Mouse (Mus musculus) spleen, postnatal 14 days (tissue): Measurements from ENCODE around the gene Cmklr1.

Source experiments
- DNase-seq, 2 experiments: peaks; one replicate each; pipeline ENCODE4 v3.0.0; 2021 to 2022; ENCODE audit warnings: low spot score in 2 of 2

Cmklr1 gene

DNA sequence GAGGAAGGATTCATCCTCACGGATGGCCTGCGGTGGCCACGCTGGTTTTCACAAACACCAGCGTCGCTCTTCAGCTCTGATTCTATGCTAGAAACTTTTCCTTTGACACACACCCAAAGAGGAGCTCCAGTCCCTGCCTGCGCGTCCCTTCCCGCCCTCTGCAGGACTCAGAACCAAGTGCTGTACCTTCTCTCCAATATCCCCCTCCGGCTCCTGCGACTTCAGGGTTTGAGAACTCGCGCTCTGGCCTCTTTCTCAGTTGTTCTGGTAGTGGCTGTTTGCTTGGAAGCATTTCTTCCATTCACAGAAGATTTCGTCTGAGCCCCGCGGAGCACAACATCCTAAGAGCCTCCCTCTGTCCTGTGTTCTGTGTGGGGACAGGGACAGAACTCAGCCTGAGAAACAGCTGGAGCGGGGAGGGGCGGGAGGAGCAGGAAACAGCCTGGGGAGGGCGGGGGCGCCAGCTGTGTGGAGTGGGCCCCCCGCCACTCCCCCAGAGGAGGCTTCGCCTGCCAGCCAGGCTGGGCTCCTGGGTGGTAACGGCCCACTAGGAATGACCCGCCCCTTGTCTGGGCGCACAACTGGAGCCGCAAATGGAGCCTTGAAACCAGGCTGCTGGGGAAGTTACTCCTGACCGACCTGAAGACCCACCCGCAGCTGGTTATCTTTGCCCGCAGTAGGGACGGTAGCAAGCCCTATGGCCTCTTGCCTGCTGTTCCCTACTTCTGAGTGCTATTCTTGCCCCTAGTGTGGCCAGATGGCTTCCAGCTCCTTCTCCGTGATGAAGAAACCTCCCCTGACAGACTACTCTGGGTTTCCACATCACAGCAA is at the start of gene Cmklr1:
Gene Cmklr1, minus strand, starts transcription at position 392 of the 831 bp plus-strand sequence.
- DNase-seq, result no peak

- DNase-seq, result no peak
Observed at GRCm38 (mm10) chr5:113694415-113694814, 44.2 kb upstream of the Cmklr1 start.

GRCm38 (mm10) chr5:113694000-113694399 is 43.8 kb upstream of the Cmklr1 start:
- no peak for DNase-seq

- no peak for DNase-seq
Observed at GRCm38 (mm10) chr5:113693196-113693755, 43.0 kb upstream of the Cmklr1 start.

- no peak for DNase-seq
Observed at GRCm38 (mm10) chr5:113690866-113691265, 40.6 kb upstream of the Cmklr1 start.

DNA sequence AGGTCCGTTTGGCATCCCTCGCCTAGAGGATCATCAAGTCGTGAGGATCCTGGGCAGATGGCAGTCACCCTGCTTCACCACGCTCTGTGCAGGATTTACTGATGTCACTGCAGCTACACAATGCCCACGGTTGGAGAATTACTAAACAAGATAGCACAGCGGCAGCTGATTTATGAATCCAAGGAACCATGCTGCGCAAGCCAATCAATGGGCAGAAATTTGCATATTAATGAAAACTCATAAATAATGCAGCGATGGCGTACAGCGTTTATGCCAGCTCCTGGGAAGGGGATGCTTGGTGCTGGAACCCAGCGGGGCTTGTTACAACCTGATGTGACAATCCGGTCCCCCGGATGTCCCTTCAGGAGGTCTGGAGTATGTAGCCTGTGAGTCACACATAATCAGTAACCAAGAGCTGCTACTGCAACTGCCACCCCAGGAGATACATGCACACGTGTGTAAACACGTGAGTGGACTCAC is 39.9 kb upstream of the Cmklr1 start:
- no peak for DNase-seq

GRCm38 (mm10) chr5:113687514-113687913 is 37.3 kb upstream of the Cmklr1 start:
- no peak for DNase-seq

DNA sequence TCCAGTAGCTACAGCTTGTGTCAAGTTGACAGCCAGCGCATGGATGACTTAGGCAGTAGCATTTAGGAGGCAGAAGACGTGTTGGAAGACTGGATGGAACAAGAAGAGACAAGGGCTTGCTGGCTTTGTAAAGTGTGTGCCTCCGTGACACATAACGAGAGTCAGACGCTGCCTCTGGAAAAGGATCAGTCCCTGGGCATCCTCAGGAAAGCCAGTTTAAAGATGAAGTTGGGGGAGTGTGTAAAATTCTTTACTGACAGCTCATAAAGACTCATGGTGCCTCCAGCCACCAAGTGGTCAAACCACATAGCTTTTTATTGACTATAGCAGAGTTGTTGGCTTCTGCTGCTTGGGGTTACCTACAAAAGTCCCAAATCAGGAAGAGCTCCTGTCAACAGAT is 35.2 kb upstream of the Cmklr1 start:
- DNase-seq, result no peak

DNA sequence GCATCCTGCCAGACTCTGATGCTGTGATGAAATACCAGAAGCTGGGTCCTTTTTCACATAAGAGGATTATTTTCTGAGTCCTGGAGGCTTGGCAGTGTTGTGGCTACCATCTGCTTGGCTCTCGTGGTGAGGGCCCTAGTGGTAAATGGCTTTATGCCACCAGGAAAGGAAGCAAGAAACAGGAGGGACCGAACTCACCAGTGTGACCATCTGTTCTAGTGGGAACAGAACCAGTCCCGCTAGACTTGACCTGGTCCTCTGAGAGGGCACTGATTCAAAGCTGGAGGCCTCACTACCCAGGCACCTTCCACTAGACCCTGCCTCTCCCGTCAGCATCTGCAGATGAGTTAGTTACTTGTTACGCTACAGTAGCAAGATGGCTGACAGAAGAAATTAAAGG is 33.0 kb upstream of the Cmklr1 start:
- no peak for DNase-seq

DNA sequence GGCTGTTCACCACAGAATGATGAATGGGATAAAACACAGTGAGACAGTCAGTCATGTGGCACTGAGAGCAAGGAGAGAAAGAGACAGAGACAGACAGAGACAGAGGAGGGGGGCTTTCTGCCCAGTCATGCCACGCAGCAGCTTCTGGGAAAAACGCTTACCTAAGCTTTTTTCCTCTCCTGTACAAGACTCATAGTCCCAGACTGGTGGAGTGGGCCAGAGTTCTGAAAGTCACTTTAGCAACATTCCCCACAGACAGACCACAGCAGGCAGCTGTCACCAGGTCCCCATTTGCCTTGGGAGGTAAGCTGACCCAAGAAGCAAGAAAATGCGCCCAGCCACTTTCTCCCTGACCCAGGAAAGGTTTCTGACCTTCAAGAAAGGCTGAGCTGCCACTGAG is 32.2 kb upstream of the Cmklr1 start:
- DNase-seq, result no peak

- no peak for DNase-seq
Observed at GRCm38 (mm10) chr5:113681219-113681618, 31.0 kb upstream of the Cmklr1 start.

DNA sequence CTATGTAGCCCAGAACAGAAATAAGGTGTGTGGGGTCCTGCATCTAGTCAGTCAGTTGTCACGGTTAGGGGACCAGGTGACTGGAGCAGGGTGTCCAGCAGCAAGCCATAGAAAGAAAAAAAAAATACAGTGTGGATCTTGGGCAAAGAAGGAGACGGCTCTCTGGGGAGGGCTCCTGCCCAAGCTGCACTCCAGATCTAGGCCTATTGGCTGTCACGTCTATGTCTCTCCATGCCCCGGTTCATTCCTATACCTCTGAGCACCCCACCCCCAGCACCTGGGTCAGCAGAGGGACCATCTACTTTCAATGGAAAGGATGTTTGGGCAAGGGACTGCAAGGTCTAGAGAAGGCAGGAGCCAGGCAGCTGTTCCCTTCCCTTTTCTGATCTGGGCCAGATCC is 29.3 kb upstream of the Cmklr1 start:
- DNase-seq, result no peak

DNA sequence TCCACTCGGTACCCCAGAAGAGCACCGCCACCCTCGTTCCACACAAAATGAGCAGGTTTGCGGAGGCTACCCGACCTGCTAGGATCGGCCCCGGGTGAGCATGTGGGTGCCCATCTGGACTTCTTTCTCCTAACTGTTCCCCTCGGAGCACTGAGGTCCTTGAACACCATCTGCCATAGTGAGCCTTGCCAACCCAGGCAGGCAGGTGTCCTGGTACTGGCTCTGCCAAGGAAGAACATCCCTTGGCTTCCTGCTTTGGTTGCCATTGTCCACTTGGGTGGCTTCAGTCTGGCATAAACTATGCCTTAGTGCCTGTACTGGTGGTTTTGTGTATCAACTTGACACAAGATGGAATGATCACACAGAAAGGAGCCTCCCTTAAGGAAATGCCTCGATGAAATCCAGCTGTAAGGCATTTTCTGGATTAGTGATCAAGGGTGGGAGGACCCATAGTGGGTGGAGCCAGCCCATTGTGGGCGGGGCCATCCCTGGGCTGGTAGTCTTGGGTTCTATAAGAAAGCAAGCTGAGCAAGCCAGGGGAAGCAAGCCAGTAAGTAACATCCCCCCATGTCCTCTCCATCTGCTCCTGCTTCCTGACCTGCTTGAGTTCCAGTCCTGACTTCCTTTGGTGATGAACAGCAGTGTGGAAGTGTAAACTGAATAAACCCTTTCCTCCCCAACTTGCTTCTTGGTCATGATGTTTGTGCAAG is 28.7 kb upstream of the Cmklr1 start:
- DNase-seq, result no peak

- no peak for DNase-seq
Observed at GRCm38 (mm10) chr5:113677541-113677940, 27.3 kb upstream of the Cmklr1 start.

- DNase-seq, result no peak
Observed at GRCm38 (mm10) chr5:113674851-113675250, 24.6 kb upstream of the Cmklr1 start.

GRCm38 (mm10) chr5:113672456-113672855 is 22.2 kb upstream of the Cmklr1 start:
- DNase-seq, result no peak

DNA sequence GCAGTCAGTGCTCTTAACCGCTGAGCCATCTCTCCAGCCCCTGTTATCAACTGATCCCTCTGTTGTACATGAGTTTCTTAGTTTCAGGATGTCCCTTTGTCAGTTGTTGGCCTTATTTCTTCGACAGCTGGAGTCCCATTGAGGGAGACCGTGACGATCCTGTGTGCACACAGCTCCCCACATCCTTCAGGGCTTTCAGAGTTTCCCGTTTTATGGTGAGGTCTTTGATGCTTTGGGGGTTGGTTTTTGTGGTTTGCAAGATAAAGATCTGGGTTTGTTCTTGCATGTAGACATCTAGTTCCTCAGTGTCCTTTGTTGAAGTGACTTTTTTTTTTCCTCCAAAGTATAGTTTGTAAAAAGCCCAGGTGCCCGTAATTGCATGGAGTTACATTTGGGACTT is 20.4 kb upstream of the Cmklr1 start:
- DNase-seq, result no peak

DNA sequence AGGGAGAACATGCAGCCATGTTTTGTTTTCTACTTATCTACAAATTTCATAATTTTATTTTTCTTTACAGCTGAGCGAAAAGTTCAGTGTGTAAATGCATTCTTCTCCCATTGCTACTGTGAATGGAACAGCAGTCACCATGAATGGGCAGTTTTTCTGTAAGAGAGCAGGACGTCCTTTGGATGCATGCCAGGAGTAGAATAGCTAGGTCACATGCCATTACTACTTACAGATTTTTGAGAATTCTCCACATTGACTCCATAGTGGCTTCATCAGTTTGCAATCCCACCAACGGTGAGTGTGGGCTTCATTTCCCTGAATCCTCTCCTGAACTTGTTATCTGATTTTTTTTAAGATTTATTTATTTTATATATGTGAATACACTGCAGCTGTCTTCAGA is 19.9 kb upstream of the Cmklr1 start:
- no peak for DNase-seq

GRCm38 (mm10) chr5:113664629-113665195 is 14.5 kb upstream of the Cmklr1 start:
- no peak for DNase-seq

GRCm38 (mm10) chr5:113664127-113664526 is 13.9 kb upstream of the Cmklr1 start:
- DNase-seq, result no peak

DNA sequence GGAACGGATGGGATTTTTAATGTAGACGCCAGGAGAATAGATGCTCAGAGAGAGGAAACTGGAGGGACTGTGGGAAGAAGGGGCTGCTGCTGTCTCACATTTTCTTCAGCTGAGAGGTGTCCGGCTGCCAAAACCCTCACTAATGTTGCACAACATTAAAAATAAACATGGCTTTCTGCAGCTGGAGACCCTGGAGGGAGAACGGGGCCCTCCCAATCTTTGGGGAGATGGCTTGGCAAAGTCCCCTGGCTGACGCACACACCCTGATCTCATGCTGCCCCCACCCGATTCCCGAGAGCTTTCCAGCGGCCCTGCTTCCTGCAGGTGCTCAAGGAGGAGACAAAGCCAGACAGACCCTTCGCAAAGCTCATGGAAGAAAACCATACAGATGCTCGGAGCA is 10.6 kb upstream of the Cmklr1 start:
- DNase-seq, result no peak

DNA sequence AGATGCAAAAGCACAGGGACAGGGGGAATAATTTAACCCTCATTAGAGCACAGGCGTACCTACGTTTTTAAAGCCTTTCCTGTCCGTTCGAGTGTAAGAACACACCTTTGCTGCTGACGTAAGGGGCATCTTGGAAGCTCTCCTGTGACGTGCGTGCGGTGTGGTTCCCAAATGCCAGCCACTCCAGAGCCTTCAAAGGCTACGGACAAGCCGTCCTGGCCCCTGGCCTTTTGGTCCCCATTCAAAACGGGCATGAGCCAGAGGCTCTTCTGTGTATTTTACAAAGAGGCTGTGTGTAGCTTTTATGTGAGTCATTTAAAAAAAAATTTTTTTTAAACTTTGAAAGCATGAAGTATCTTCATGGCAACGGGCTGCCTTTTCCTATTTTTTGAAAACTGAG is 4.6 kb upstream of the Cmklr1 start:
- no peak for DNase-seq
